Mouse (Mus musculus) adrenal gland, adult 2 months (tissue): ENCODE data around the gene Zic1. TPM values are rescaled to one million over a fixed set of nuclear protein-coding genes. Genes with fewer than 3 reads are reported as not detected.

Experiments used
- DNase-seq: peaks from one replicate; pipeline ENCODE4 v3.0.0; 2021
- polyA plus RNA-seq: library from polyadenylated mRNA; depleted of rRNA; stranded (reverse); fragments of >200 nt; gene quantifications from 2 replicates; pipeline ENCODE4 v1.2.3, GENCODE M21; 2012
- total RNA-seq, 2 experiments: library from RNA; stranded (reverse); gene quantifications; 2 replicates each; pipeline ENCODE4 v1.2.3; 2021

The Zic1 gene
- total and polyA plus RNA-seq, 3 experiments, result 0.08 TPM; not detected in 2

GRCm38 (mm10) chr9:91366999-91367811 is 1.6 kb upstream of the Zic1 start:
- no peak for DNase-seq

GRCm38 (mm10) chr9:91366226-91366998 is 802 bp upstream of the Zic1 start:
- no peak for DNase-seq

GRCm38 (mm10) chr9:91364971-91365501 is 574 bp downstream of the Zic1 start:
- DNase-seq, result peak; percentile 8

GRCm38 (mm10) chr9:91364127-91364970 is 1.3 kb downstream of the Zic1 start:
- DNase-seq, result no peak

- DNase-seq, result no peak
Measured at GRCm38 (mm10) chr9:91363814-91364126, 1.8 kb downstream of the Zic1 start.

GRCm38 (mm10) chr9:91363011-91363730 is 2.4 kb downstream of the Zic1 start:
- DNase-seq, result no peak

- DNase-seq, result peak; percentile 9
Measured at GRCm38 (mm10) chr9:91361856-91362601, 3.6 kb downstream of the Zic1 start, which contains the start of gene Zic4. Gene Zic4 (plus strand): TSS chr9:91362413.

GRCm38 (mm10) chr9:91361033-91361855 is 4.4 kb downstream of the Zic1 start:
- no peak for DNase-seq

GRCm38 (mm10) chr9:91360151-91361032 is 5.2 kb downstream of the Zic1 start:
- DNase-seq, result no peak

- DNase-seq, result no peak
Measured at GRCm38 (mm10) chr9:91358851-91359687, 6.5 kb downstream of the Zic1 start.

- DNase-seq, result no peak
Measured at GRCm38 (mm10) chr9:91357321-91357720, 8.3 kb downstream of the Zic1 start.

- DNase-seq, result no peak
Measured at GRCm38 (mm10) chr9:91356353-91356740, 9.3 kb downstream of the Zic1 start.

- no peak for DNase-seq
Measured at GRCm38 (mm10) chr9:91355629-91356352, 9.8 kb downstream of the Zic1 start.

GRCm38 (mm10) chr9:91355270-91355589 is 10.4 kb downstream of the Zic1 start:
- no peak for DNase-seq

GRCm38 (mm10) chr9:91354434-91355269 is 11.0 kb downstream of the Zic1 start:
- no peak for DNase-seq
